Mouse (Mus musculus) embryonic facial prominence, embryonic 13.5 days (tissue): ENCODE measurements at regions not wholly inside any gene's neighbourhood (a gene's known extent, or its start where the extent isn't known, plus 50 kb on each side); places are given as distances from the start of the nearest gene placed in this dataset.

ENCODE experiments used
- ATAC-seq: fragments of 200-750 bp; cut with Nextera tagmentation; 2 replicates; pipeline ENCODE4 v1.8.0; 2017; ENCODE audit warnings: low read depth; ENCODE audit not compliant: insufficient number of reproducible peaks, insufficient read depth, low FRiP score, low TSS enrichment
- H3K27ac ChIP-seq: fragments of 300-500 bp; sonication (generic); 2 replicates; pipeline ENCODE4 v1.5.1; 2015; ENCODE audit warnings: moderate library complexity, mild to moderate bottlenecking, inconsistent platforms
- H3K27me3 ChIP-seq: fragments of 300-500 bp; sonication (generic); 2 replicates; pipeline ENCODE4 v1.6.1; 2015; ENCODE audit warnings: mild to moderate bottlenecking, inconsistent platforms
- H3K36me3 ChIP-seq: fragments of 300-500 bp; sonication (generic); 2 replicates; pipeline ENCODE4 v1.6.1; 2015; ENCODE audit warnings: mild to moderate bottlenecking, inconsistent platforms
- H3K4me1 ChIP-seq: fragments of 300-500 bp; sonication (generic); 2 replicates; pipeline ENCODE4 v1.6.1; 2015; ENCODE audit warnings: inconsistent platforms
- H3K4me2 ChIP-seq: fragments of 300-500 bp; sonication (generic); 2 replicates; pipeline ENCODE4 v1.6.1; 2015; ENCODE audit warnings: moderate library complexity, mild to moderate bottlenecking, inconsistent platforms
- H3K4me3 ChIP-seq: fragments of 300-500 bp; sonication (generic); 2 replicates; pipeline ENCODE4 v1.5.1; 2015; ENCODE audit warnings: mild to moderate bottlenecking, inconsistent platforms
- H3K9ac ChIP-seq: fragments of 300-500 bp; sonication (generic); 2 replicates; pipeline ENCODE4 v1.6.1; 2015; ENCODE audit warnings: mild to moderate bottlenecking, inconsistent platforms
- H3K9me3 ChIP-seq: fragments of 300-500 bp; sonication (generic); 2 replicates; pipeline ENCODE4 v1.6.1; 2016; ENCODE audit warnings: inconsistent platforms
- WGBS: fragments of 180-500 bp; shearing (Covaris S2); methylation state at CpG from one replicate; pipeline ENCODE4 v1.1.7; 2015; ENCODE audit warnings: mixed read lengths; 5-methylcytosine and 5-hydroxymethylcytosine counted together

DNA sequence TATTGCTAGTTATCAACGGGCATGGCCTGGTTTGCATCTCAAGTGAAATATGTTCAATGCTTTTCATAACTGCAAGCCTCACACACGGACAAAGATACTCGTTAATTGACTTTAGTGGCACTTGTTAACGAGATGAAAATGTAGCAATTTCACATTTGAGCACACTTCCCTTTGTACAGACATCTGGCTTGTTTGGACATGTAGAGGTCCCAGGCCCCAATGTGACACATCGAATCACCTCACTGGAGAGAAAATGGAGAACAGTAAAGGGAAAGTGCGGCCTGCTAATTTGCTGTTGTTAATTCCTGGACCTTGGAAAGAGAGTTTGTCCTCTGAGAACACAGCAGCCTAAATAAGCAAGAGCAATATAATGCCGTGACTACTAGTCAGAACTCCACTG is 257.4 kb upstream of the Tenm3 start:
- H3K4me3 ChIP-seq = no peak overlapping the region
- no peak for ATAC-seq
- no peaks in the 10 kb centered on the region for H3K4me1 ChIP-seq
- H3K27ac ChIP-seq = no peak overlapping the region
- H3K27me3 ChIP-seq = no peaks in the 10 kb centered on the region
- no peaks in the 10 kb centered on the region for H3K36me3 ChIP-seq
- no peak overlapping the region for H3K9ac ChIP-seq
- WGBS = 75% methylated on average over 7 of the region's 7 CpGs
- H3K4me2 ChIP-seq = no peak overlapping the region
- 0 out of 2 replicates have a peak, but pooled peaks cover 8% of the 10 kb centered on the region for H3K9me3 ChIP-seq

DNA sequence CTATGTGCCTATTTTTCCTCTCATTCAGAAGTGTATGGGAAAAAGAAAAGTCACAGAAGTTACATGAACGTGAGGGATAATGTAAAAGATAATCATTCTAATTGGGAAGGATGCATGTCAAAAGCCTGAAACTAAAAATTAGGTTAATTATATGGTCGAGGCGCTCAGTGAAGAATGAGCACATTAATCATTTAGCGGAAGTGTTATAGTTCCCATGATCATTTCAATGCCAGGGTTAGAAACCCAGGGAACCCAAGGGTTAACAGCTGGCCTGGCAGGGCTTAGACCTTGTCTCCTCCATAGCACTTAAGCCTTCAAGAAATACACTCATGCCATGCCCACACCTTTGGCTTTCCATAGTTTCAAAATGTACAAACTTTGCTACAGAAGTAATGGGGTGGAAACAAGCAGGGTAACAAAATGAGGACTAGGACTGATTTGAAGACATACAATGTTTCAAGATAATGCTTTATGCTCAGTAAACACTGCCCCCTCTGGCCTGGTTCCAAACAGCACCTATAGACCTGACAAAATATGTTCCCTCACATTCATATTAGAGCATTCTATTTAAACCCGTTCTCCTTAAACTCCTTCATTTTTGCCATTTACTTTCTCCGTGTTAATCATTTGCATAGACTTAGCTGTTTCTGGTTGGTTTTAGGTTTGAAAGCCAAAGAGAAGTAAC is 240.6 kb upstream of the Tenm3 start:
- ATAC-seq = no peak
- Histone ChIP-seq H3K9me3 (no peaks in the 10 kb centered on the region), H3K4me3 (no peak overlapping the region), H3K4me1 (no peaks in the 10 kb centered on the region), H3K9ac (no peak overlapping the region), H3K27ac (no peak overlapping the region), H3K27me3 (no peaks in the 10 kb centered on the region), H3K4me2 (no peak overlapping the region), H3K36me3 (no peaks in the 10 kb centered on the region)
- WGBS = 83% methylated on average over 6 of the region's 6 CpGs

DNA sequence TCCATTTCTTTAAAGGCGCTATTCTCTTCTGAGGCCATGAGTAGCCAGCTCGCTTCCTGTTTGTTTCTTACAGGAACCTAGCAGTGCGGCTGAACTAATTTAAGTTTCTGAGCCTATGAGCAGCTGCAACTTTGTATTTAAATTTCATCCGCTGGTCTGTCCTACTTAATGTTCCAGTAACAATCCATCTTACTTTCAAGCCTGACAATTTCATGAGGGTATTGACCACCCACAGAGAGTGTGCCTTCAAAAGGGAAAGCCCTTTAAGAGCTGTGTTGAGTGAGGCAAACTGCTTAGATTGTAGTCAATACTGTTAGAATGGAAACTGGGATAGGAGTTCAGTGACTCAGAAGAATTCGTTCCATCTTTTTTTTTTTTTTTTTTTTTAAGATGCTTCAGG is 225.7 kb upstream of the Tenm3 start:
- ATAC-seq = no peak
- H3K36me3 ChIP-seq = no peaks in the 10 kb centered on the region
- no peak overlapping the region for H3K4me2 ChIP-seq
- no peak overlapping the region for H3K9ac ChIP-seq
- no peaks in the 10 kb centered on the region for H3K9me3 ChIP-seq
- H3K4me1 ChIP-seq = no peaks in the 10 kb centered on the region
- 73% methylated on average over 5 of the region's 5 CpGs for WGBS
- no peaks in the 10 kb centered on the region for H3K27me3 ChIP-seq
- no peak overlapping the region for H3K27ac ChIP-seq
- no peak overlapping the region for H3K4me3 ChIP-seq

DNA sequence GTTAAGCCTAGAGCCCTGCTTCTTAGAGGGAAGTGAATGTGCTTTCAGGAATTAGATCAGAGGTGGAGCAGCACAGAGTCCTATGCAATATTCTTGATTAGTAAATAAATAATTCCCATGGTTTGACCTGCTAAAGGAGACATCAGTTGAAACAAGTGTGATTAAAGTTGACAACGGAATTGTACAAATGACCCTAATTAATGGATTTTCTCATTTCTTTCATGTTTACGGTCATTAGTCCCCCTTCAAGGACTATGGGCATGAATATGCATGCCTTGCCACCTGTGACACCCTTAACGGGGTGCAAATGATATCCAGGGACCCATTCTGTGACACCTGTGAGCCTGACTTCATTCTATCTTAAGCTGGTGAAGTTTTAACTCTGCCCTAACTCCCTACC is 219.5 kb upstream of the Tenm3 start:
- 64% methylated on average over 3 of the region's 3 CpGs for WGBS
- no peak for ATAC-seq

DNA sequence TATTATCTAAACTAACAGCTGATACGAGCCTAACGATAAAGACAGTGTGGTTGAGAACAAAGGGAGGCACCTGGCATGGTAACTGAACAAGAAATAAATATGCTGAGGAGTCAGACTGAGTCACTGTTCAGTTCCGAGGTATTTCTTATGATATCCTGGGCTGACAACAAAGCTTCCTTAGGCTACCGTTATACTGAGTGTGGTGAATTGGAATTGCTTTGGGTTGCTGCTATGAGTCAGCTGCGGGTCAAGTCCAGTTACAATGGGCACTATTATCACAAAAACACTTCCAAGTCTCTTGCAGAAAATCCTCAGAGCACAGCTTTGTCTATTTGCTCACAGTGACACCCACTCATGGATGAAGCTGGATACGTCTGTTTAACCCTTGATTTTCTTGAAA is 199.5 kb upstream of the Tenm3 start:
- H3K9me3 ChIP-seq = no peaks in the 10 kb centered on the region
- no peak overlapping the region for H3K9ac ChIP-seq
- peaks cover 7% of the 10 kb centered on the region for H3K4me1 ChIP-seq
- H3K36me3 ChIP-seq = no peaks in the 10 kb centered on the region
- no peak overlapping the region for H3K4me2 ChIP-seq
- ATAC-seq = no peak
- H3K4me3 ChIP-seq = no peak overlapping the region
- no peak overlapping the region for H3K27ac ChIP-seq
- H3K27me3 ChIP-seq = no peaks in the 10 kb centered on the region
- WGBS = 66% methylated on average over 6 of the region's 6 CpGs

More for the DNA sequence above, 219.5 kb upstream of the Tenm3 start:
- no peaks in the 10 kb centered on the region for H3K9me3 ChIP-seq
- H3K4me1 ChIP-seq = no peaks in the 10 kb centered on the region
- H3K4me2 ChIP-seq = no peak overlapping the region
- no peaks in the 10 kb centered on the region for H3K36me3 ChIP-seq
- H3K27ac ChIP-seq = no peak overlapping the region
- H3K4me3 ChIP-seq = no peak overlapping the region
- no peaks in the 10 kb centered on the region for H3K27me3 ChIP-seq
- no peak overlapping the region for H3K9ac ChIP-seq

DNA sequence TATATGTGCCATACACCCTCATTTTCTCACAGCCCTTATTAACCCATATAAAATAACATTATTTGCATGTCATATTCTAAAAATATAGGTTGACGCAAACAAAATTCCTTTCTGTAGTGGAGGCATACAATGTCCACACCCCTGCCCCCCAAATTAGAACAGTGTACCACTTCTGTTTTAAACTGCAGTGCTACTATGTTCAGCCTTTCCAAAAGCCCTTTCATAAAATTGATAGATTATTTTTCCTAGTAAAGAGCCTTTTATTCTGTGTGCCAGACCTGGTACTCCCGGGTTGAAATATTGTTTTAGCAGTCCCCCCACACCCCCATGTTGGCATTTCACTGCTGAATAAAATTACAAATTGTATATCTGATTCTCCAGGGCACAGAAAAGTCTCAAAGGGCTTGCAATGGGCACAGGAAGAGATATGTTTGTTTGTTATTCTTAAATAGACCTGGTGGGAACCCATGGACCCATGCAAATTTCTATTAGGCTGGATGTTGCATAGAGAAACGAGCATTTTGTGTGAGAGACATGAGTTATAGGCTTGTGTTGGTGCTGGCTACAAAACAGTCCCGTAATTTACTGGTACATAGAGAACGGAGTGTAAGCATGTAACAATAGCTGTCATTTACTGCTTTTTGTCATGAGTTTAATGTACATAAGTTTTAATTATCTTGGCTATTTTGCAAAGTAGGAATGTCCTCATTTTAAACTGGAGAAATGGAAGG is 192.4 kb upstream of the Tenm3 start:
- H3K4me2 ChIP-seq = no peak overlapping the region
- no peak overlapping the region for H3K27ac ChIP-seq
- no peaks in the 10 kb centered on the region for H3K9me3 ChIP-seq
- H3K4me1 ChIP-seq = no peaks in the 10 kb centered on the region
- H3K9ac ChIP-seq = no peak overlapping the region
- ATAC-seq = no peak
- H3K27me3 ChIP-seq = no peaks in the 10 kb centered on the region
- H3K36me3 ChIP-seq = no peaks in the 10 kb centered on the region
- H3K4me3 ChIP-seq = no peak overlapping the region
- 82% methylated on average over 5 of the region's 5 CpGs for WGBS

DNA sequence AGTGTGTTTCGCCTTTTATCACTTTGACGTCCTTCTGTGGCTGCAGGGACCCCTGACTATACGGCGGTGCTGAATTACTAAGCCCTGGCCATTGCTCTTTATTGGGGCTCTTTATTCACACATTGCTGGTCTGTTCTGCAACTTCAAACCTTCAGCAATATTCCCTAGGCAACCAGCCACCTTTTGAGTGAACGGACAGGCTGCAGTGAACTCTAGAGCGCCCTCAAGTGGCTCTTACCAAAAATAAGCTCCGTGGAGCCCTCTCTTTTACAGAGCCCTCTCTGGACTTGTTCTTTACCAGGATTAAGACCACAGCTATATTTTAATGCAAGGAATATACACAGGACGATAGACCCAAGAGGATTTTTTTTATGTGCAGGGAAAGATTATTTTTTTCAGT is 191.8 kb upstream of the Tenm3 start:
- WGBS = 45% methylated on average over 8 of the region's 8 CpGs
- H3K4me1 ChIP-seq = no peaks in the 10 kb centered on the region
- no peak for ATAC-seq
- no peak overlapping the region for H3K9ac ChIP-seq
- H3K9me3 ChIP-seq = no peaks in the 10 kb centered on the region
- no peak overlapping the region for H3K27ac ChIP-seq
- no peaks in the 10 kb centered on the region for H3K27me3 ChIP-seq
- H3K4me3 ChIP-seq = no peak overlapping the region
- H3K4me2 ChIP-seq = no peak overlapping the region
- H3K36me3 ChIP-seq = no peaks in the 10 kb centered on the region

DNA sequence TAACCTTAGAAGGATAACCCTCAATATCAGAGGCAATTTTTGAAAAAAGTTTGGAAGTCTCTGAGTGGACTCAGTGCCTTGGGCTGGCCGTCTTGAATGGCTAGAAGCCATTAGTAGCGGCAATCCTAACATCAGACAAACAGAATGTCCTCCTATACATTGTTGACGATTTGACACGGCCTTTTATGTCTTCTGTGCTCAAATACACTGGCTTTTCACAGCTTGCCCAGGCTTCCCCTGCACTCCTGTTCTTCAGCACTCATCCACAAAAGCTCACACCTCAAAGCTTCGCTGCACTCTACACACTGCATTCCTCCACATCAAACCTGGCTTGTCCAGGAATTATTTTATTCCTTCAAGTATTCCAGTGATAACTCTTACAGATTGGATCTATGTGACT is 186.5 kb upstream of the Tenm3 start:
- H3K27me3 ChIP-seq = no peaks in the 10 kb centered on the region
- WGBS = 69% methylated on average over 5 of the region's 5 CpGs
- no peak overlapping the region for H3K4me3 ChIP-seq
- no peak overlapping the region for H3K9ac ChIP-seq
- no peaks in the 10 kb centered on the region for H3K4me1 ChIP-seq
- H3K36me3 ChIP-seq = no peaks in the 10 kb centered on the region
- no peak overlapping the region for H3K4me2 ChIP-seq
- no peak for ATAC-seq
- H3K9me3 ChIP-seq = no peaks in the 10 kb centered on the region
- no peak overlapping the region for H3K27ac ChIP-seq

DNA sequence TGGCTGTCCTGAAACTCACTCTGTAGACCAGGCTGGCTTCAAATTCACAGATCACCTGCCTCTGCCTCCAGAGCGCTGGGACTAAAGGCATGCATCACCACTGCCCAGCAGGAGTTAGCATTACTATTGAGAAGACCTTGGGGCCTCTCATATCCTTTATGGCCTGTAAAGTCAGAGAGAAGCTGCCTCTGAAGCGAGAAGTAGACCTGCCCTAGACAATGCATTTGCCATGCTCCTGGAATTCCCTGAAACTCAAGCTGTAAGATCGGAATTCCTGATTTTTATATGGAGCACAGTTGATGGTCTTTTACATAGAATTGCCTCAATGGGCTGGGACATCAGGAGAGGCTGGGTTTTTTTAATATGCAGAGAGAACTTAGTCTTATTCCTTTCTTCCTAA is 174.0 kb upstream of the Tenm3 start:
- no peaks in the 10 kb centered on the region for H3K9me3 ChIP-seq
- H3K27ac ChIP-seq = no peak overlapping the region
- H3K4me3 ChIP-seq = no peak overlapping the region
- WGBS = 82% methylated on average over 3 of the region's 3 CpGs
- H3K27me3 ChIP-seq = no peaks in the 10 kb centered on the region
- H3K4me1 ChIP-seq = peaks cover 3% of the 10 kb centered on the region
- no peak for ATAC-seq
- H3K9ac ChIP-seq = no peak overlapping the region
- no peaks in the 10 kb centered on the region for H3K36me3 ChIP-seq
- no peak overlapping the region for H3K4me2 ChIP-seq

DNA sequence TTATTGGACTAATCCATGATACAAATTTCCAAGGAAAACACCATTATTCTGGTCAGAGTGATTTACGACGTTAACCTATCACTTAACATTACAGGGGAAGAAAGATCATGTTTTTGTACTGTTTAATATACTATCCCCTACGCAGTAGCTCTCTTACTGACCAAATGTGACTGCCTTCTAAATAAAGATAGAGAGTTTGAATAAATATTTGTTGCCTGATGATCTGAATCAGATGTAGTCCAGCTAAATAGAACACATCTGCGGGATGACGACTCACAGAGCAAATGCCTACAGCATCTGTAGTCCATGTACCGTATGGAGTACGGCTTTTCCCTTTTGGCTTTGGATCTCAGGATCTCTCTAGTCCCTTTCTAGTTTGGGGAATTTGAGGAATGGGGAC is 171.9 kb upstream of the Tenm3 start:
- H3K4me3 ChIP-seq = no peak overlapping the region
- no peaks in the 10 kb centered on the region for H3K9me3 ChIP-seq
- H3K4me1 ChIP-seq = peaks cover 3% of the 10 kb centered on the region
- WGBS = 49% methylated on average over 7 of the region's 7 CpGs
- H3K36me3 ChIP-seq = no peaks in the 10 kb centered on the region
- ATAC-seq = no peak
- H3K27ac ChIP-seq = no peak overlapping the region
- no peak overlapping the region for H3K9ac ChIP-seq
- no peaks in the 10 kb centered on the region for H3K27me3 ChIP-seq
- no peak overlapping the region for H3K4me2 ChIP-seq

DNA sequence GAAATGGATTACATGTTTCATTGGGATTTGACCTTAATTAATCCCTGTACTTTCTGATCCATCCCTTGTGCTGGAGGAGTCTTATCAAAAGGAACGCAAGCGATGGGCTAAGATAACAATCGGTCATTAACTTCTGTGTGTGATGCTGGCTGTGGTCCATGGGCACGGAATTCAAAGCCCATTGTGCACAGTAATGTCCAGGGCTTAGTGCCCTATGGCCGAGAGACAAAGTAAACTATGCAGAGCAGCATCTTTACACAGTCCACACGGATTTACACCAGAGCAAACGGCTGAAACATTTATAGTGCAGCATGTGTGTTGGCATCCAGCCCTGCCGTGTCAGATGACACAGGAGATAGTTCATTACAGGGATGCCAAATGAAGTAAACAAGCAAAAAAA is 171.4 kb upstream of the Tenm3 start:
- no peak overlapping the region for H3K4me3 ChIP-seq
- H3K9me3 ChIP-seq = no peaks in the 10 kb centered on the region
- peaks cover 3% of the 10 kb centered on the region for H3K4me1 ChIP-seq
- no peak overlapping the region for H3K4me2 ChIP-seq
- H3K27ac ChIP-seq = no peak overlapping the region
- 67% methylated on average over 8 of the region's 8 CpGs for WGBS
- no peak overlapping the region for H3K9ac ChIP-seq
- no peak for ATAC-seq
- no peaks in the 10 kb centered on the region for H3K36me3 ChIP-seq
- no peaks in the 10 kb centered on the region for H3K27me3 ChIP-seq

DNA sequence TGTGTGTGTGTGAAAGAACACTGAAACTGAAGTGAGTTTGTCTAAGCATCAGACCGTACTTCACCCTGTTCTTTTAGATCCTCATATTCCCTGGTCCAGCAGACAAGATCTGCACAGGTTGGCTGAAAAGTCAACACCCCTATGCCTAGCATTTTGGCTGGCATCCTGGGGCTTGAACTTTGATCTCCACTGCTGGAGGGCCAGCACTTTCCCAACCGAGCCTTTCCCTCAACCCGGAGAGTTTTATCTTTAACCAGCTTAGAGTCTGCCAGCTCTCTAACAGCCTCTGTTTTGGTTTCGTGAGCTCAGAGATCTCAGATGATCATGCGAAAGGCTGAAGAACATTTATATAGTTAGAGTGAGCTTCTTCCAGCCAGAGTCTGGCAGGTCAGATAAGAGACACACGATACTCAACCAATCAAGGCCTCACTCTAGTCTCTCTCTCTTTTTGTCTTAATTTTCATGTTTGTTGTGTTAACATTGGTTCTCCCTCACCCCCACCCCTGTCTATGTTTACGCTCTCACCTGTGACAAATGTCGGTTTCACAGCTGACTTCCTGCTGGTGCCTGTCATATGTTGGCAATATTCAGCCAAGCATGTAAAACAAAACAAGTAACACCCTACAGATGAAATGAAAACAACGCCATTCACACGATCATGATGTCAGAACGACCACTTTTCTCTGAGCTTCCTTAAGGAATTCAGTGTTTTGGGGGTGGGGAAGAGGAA is 162.7 kb upstream of the Tenm3 start:
- Histone ChIP-seq H3K9ac (no peak overlapping the region), H3K4me3 (no peak overlapping the region), H3K27me3 (no peaks in the 10 kb centered on the region), H3K4me2 (no peak overlapping the region), H3K4me1 (0 out of 2 replicates have a peak, but pooled peaks cover 3% of the 10 kb centered on the region), H3K27ac (no peak overlapping the region), H3K36me3 (no peaks in the 10 kb centered on the region), H3K9me3 (no peaks in the 10 kb centered on the region)
- WGBS = 66% methylated on average over 11 of the region's 11 CpGs
- no peak for ATAC-seq
